Mouse (Mus musculus) lung, postnatal 25 days (tissue): Measurements from ENCODE around the gene Pfkfb4.

ENCODE experiments used
- DNase-seq: peaks from one replicate; pipeline ENCODE4 v3.0.0; 2022; ENCODE audit warnings: low spot score

The Pfkfb4 gene

DNA sequence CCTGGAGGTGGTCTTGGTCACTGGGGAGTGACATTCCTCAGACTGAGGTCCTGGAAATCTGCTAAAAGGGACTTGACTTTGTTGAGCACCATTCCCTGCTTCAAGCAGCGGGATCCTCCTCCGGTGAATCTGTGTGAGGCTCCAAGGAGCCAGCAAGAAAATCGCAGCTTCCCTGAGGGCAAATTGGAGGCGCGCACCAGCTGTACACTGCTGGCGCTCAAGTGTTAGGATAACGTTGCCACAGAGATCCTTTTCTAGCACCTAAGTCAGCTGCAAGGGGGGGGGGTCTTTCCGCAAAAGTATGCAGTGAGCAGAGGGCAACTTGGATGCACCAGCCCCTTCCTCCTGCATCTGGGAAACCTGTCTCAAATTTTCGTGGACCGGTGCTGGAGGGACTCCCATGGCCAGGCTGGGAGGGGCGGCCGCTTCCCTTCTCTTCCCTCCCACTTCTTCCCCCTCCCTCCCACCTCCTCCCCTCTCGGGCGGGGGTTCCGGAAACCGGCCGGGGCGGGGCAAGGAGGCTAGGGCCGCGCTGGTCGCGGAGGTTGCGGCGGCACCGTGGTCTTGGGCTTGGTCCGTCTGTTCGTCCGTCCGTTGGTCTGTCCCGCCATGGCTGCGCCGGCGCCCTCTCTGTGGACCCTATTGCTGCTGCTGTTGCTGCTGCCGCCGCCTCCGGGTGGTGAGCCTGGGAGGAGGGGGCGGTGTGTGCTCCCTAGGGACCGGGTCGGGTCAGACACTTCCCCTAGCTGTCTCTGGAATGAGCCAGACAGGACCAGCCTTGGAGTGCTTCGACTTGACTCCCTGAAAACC lies 46.7 kb downstream of the Pfkfb4 start, which contains the start of gene Shisa5:
Gene Shisa5, plus strand, starts transcription at position 480 of the 810 bp plus-strand sequence.
- peak; percentile 89 for DNase-seq

GRCm38 (mm10) chr9:109038901-109039364 lies 47.4 kb downstream of the Pfkfb4 start:
- DNase-seq = peak; percentile 83

DNA sequence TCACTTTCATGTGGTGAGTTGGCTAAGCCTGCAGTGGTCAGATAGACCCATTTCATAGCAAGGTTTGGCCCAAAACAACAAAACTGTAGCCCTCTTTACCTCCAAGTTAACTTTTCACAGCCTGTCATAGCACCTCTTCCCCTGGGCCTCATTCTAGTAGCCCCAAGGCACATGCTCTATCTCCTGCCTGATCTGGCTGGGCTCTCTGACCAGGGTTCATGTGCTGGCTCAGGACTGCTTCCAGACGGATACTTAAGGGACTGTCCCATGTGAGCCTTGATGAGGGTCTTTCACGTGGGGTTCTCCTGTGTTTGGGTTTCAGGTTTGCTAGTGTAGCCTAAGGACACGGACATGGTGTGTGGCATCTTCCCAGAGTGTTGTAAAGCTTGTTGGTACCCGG lies 48.1 kb downstream of the Pfkfb4 start:
- no peak for DNase-seq

- no peak for DNase-seq
These were observed 48.6 kb downstream of the Pfkfb4 start for GRCm38 (mm10) chr9:109040216-109040615.

GRCm38 (mm10) chr9:109040906-109041305 lies 49.3 kb downstream of the Pfkfb4 start:
- DNase-seq = peak; percentile 73

- no peak for DNase-seq
These were observed 49.8 kb downstream of the Pfkfb4 start for GRCm38 (mm10) chr9:109041351-109041750.

GRCm38 (mm10) chr9:109046306-109046705 lies 54.7 kb downstream of the Pfkfb4 start:
- DNase-seq = peak; percentile 74

- no peak for DNase-seq
These were observed 57.7 kb downstream of the Pfkfb4 start for GRCm38 (mm10) chr9:109049316-109049715.

DNA sequence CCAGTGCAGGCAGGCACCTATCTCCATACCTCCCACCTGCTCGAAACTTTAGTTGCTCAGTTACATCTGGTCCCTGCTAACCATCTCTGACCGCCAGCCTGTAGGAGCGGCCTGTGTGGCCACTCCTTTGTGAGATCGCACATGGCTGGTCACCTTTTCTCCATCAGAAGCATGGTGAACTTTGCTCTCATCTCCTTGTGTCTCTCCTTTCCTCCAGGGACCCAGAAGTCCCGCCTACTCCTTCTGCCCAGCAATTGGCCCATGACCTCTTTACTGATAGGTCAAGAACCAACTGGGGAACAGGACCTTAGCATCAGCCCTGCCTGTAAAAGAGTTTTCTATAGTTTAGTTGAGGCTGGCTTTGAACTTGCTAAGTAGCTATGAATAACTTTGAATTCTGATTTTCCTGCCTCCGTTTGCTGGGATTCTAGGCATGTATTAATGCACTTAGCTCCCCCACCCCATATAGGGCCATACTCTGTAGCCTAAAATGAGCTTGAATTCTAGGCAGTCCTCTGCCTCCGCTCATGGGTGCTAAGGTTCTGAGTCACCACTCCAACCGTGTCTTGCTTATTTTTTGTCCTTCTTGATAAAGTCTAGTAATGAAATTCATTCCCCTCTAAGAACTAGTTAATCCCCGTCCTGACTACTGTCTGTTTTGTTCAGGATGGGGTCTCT lies 58.6 kb downstream of the Pfkfb4 start:
- no peak for DNase-seq

GRCm38 (mm10) chr9:109050674-109050997 lies 59.1 kb downstream of the Pfkfb4 start:
- no peak for DNase-seq

GRCm38 (mm10) chr9:109051011-109051501 lies 59.5 kb downstream of the Pfkfb4 start:
- DNase-seq = no peak

- DNase-seq = no peak
These were observed 60.3 kb downstream of the Pfkfb4 start for GRCm38 (mm10) chr9:109051651-109052489.

DNA sequence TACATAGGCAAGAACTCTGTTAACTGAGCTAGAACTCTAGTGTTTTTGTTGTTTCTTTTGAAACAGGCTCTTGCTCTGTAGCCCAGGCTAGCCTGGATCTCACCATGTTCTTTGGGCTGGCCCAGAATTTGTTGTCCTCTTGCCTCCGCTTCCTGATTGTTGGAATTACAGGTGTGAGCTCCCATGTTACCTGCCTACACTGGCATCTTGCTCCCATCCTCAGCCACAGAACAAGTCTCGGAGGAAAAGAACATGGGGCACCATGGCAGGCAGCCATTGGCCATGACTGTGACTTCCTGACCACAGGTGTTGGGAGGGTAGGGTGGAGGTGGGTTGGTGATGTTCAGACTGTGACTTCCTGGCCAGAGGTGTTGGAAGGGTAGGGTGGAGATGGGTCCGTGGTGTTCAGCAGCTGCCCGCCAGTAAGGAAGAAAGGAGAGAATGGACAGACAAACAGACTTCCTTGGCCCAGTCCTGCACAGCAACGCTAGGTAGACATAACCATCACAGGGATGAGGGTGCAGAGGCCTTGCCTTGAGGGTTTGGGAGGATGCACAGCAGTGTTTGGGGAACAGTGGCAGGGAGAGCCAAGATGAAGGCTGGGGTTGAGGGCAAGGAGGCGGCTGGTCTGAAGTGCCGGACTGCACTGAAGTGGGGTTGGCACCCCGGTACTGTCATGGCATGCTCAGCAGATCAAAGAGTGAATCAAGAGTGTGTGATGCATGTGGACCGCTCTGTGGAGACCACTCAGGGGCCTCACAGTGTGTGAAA lies 61.1 kb downstream of the Pfkfb4 start:
- no peak for DNase-seq

- no peak for DNase-seq
These were observed 61.8 kb downstream of the Pfkfb4 start for GRCm38 (mm10) chr9:109053366-109053765.

- DNase-seq = no peak
These were observed 62.3 kb downstream of the Pfkfb4 start for GRCm38 (mm10) chr9:109053851-109054250.

- peak; percentile 90 for DNase-seq
These were observed 63.1 kb downstream of the Pfkfb4 start for GRCm38 (mm10) chr9:109054712-109055111.

DNA sequence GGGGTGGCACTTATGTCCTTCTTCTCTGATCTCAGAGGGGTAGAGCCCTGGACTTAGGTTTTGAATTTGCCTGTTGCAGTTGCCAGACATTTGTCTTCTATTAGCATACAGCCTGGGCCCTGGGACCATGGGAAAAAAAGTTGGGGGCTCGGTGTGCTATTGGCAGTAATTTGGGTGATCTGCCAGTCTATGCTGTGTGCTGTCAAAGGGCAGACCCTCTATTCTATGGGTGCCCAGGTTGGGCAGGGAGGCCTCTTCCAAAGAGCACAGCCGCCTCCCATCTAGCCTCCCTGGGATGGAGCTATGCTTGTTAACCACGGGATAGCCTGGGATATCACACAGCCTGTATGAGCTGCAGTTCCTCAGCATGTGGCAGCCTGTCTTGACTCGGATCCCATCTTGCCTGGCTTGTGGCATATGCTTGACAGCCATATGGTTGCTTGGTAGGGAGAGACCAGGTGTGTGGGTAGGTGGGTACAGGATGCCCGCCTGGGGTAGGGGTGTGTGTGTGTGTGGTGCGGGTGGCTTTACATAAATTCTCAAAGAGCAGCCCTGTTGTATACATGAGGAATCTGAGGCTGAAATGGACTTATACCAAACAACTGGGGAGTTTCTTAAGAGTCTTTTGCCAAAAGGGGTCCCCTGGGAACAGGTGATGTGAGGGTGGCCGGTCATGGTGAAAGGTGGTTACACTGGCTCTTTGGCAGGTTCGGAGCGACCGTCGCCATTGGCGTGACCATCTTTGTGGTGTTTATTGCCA lies 63.9 kb downstream of the Pfkfb4 start:
- no peak for DNase-seq

DNA sequence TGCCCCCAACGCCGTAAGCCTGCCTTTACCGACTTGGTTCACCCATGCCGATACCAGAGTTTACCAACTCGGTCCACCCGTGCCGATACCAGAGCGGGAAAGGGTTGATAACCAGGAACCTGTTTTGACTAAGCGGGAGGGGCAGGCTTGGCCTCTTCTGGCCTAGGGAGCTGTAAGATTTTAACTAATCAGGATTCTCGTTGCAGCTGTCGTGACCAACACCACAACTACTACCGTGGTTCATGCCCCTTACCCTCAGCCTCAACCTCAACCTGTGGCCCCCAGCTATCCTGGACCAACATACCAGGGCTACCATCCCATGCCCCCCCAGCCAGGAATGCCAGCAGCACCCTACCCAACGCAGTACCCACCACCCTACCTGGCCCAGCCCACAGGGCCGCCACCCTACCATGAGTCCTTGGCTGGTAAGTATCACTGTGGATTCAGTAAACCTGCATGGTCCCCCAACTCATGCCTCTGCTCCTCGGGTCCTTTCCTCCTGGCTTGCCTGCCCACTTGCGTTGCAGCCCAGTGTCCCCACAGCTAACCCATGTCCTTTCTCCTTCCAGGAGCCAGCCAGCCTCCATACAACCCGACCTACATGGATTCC lies 64.6 kb downstream of the Pfkfb4 start:
- DNase-seq = no peak

- no peak for DNase-seq
These were observed 65.3 kb downstream of the Pfkfb4 start for GRCm38 (mm10) chr9:109056916-109057315.

DNA sequence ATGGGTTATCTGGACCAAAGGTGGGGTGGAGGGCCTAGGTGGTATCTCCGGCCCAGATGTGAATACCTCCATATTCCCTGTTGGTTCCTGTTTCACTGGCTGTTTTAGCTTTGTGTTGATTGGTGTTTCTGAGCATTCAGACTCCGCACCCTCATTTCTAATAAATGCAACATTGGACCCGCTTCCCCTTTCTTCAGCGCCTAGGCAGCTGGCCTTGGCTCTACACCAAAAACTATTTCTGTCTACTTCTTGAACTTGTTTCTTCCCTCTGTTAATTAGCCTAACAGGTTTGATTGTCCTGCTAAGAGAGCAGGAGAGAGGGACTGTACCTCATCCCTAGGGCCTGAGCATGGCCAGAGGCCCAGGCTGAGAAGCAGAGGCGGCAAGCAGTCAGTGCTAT lies 66.0 kb downstream of the Pfkfb4 start:
- peak; percentile 45 for DNase-seq
